In the genomic region with DNA sequence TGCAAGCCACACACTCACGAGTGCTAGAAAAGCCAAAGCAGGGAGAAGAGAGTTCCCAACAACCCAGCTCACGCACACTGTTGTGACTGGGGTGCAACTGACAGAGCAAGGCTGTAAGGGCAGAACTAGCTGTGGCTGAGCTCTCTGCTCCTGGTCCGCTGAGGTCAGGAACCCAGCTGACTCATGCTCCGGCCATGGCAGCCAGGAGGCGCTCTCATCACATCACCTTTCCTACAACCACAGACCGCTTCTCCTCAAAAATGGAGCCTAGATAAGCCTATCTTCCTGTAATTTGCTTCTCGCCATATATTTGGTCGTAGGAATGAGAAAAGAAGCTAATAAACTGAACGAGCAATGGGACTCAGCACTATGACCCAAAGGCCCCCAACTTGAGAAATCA, we compare ENCODE assay signal across 20 mouse cellular contexts. TPM values are rescaled to one million over a fixed set of nuclear protein-coding genes. Genes with fewer than 3 reads are reported as not detected.
A peak's percentile ranks its signal among the peaks of the same experiment; 100 is the strongest.
DNase-seq lines count a peak whose midpoint lies in the region; ATAC-seq and TF ChIP-seq lines count a peak whose summit lies in the region.
"Had no signal": no experiment of that assay in that cellular context is flagged by ENCODE, and none has a peak within 500 bp of the region (broad histone marks: within the 10 kb centered on the region; RNA-seq: fewer than 3 reads in every experiment).

No protein-coding gene starts in this region.

- no peak overlapping the region for H3K4me2 ChIP-seq in intestine, postnatal 0 days (replicated peaks; ENCODE audit: low read depth)
- no peak overlapping the region for H3K4me2 ChIP-seq in intestine, embryonic 15.5 days (replicated peaks)
- H3K4me2 ChIP-seq in lung, postnatal 0 days (replicated peaks; ENCODE audit: low read depth, low read length) = no peak overlapping the region
- H3K4me2 ChIP-seq: embryonic facial prominence, embryonic 13.5 days; hindbrain, embryonic 13.5 days; limb, embryonic 13.5 days; neural tube, embryonic 13.5 days had no signal

- H3K27me3 ChIP-seq in intestine, postnatal 0 days (replicated peaks; ENCODE audit: control insufficient read depth, insufficient read depth, low read length) = no peaks in the 10 kb centered on the region
- H3K27me3 ChIP-seq in intestine, embryonic 15.5 days (replicated peaks) = no peaks in the 10 kb centered on the region
- no peaks in the 10 kb centered on the region for H3K27me3 ChIP-seq in lung, postnatal 0 days (replicated peaks; ENCODE audit: insufficient read depth, low read length)
- H3K27me3 ChIP-seq: CH12.LX; embryonic facial prominence, embryonic 13.5 days; hindbrain, embryonic 13.5 days; limb, embryonic 13.5 days; neural tube, embryonic 13.5 days had no signal

- H3K9ac ChIP-seq in intestine, postnatal 0 days (ENCODE audit: low read depth, low read length) = no peak overlapping the region
- no peak overlapping the region for H3K9ac ChIP-seq in intestine, embryonic 15.5 days
- H3K9ac ChIP-seq in lung, postnatal 0 days (replicated peaks; ENCODE audit: low read depth) = no peak overlapping the region
- H3K9ac ChIP-seq: embryonic facial prominence, embryonic 13.5 days; hindbrain, embryonic 13.5 days; limb, embryonic 13.5 days; neural tube, embryonic 13.5 days had no signal

- H3K36me3 ChIP-seq in intestine, postnatal 0 days (ENCODE audit: control insufficient read depth, insufficient read depth) = peaks cover 78% of the 10 kb centered on the region
- H3K36me3 ChIP-seq in intestine, embryonic 15.5 days = peaks cover 34% of the 10 kb centered on the region
- peaks cover 43% of the 10 kb centered on the region for H3K36me3 ChIP-seq in lung, postnatal 0 days (ENCODE audit: insufficient read depth, low read length)

- TF ChIP-seq CTCF in intestine, postnatal 0 days (IDR thresholded peaks at IDR 0.05; ENCODE audit: low read depth) = peak; percentile 53
- peak; percentile 44 for TF ChIP-seq CTCF in lung, postnatal 0 days (IDR thresholded peaks at IDR 0.05)

- H3K4me3 ChIP-seq in intestine, postnatal 0 days (ENCODE audit: low read depth, low read length) = no peak overlapping the region
- H3K4me3 ChIP-seq in intestine, embryonic 15.5 days (replicated peaks) = no peak overlapping the region
- no peak overlapping the region for H3K4me3 ChIP-seq in lung, postnatal 0 days (ENCODE audit: low read depth, low read length)
- H3K4me3 ChIP-seq: embryonic facial prominence, embryonic 13.5 days; hindbrain, embryonic 13.5 days; limb, embryonic 13.5 days; neural tube, embryonic 13.5 days had no signal

- no peak for TF ChIP-seq EP300 in lung, postnatal 0 days (IDR thresholded peaks at IDR 0.05)

- H3K27ac ChIP-seq in intestine, postnatal 0 days (ENCODE audit: low read depth, low read length) = no peak overlapping the region
- H3K27ac ChIP-seq in intestine, embryonic 15.5 days = no peak overlapping the region
- no peak overlapping the region for H3K27ac ChIP-seq in lung, postnatal 0 days (ENCODE audit: low read length)
- H3K27ac ChIP-seq: embryonic facial prominence, embryonic 13.5 days; hindbrain, embryonic 13.5 days; limb, embryonic 13.5 days; neural tube, embryonic 13.5 days had no signal

- ATAC-seq in intestine, postnatal 0 days = no peak
- ATAC-seq in intestine, embryonic 15.5 days = no peak
- ATAC-seq in lung, postnatal 0 days = no peak
- ATAC-seq: intestine, embryonic 16.5 days had no signal

- no peaks in the 10 kb centered on the region for H3K4me1 ChIP-seq in intestine, postnatal 0 days (replicated peaks; ENCODE audit: control insufficient read depth, insufficient read depth, low read length)
- H3K4me1 ChIP-seq in intestine, embryonic 15.5 days (replicated peaks) = no peaks in the 10 kb centered on the region
- H3K4me1 ChIP-seq in lung, postnatal 0 days (ENCODE audit: insufficient read depth, low read depth, low read length) = no peaks in the 10 kb centered on the region
- H3K4me1 ChIP-seq: embryonic facial prominence, embryonic 13.5 days; hindbrain, embryonic 13.5 days; limb, embryonic 13.5 days; neural tube, embryonic 13.5 days had no signal

- DNase-seq in lung, postnatal 0 days (ENCODE audit: low spot score) = no peak
- no peak for DNase-seq in lung, postnatal 10 days
- DNase-seq in ES-CJ7 (ENCODE audit: low read depth, low spot score) = peak; percentile 38
- peak; percentile 53 for DNase-seq in R1 (ENCODE audit: low read depth, low spot score)
- no peak for DNase-seq in Muller cell, postnatal 12 days (ENCODE audit: inconsistent ontology term)
- DNase-seq in lung, postnatal 36 days = no peak
- DNase-seq: adrenal gland, postnatal 25 days; cerebellum, adult 9-10 months; gastrocnemius, postnatal 25 days; heart, postnatal 10 days; kidney, postnatal 14 days; layer of hippocampus, adult 9-11 months had no signal

- no peaks in the 10 kb centered on the region for H3K9me3 ChIP-seq in intestine, postnatal 0 days (ENCODE audit: control insufficient read depth)
- no peaks in the 10 kb centered on the region for H3K9me3 ChIP-seq in intestine, embryonic 15.5 days
- H3K9me3 ChIP-seq in lung, postnatal 0 days (ENCODE audit: low read length) = no peaks in the 10 kb centered on the region
- H3K9me3 ChIP-seq: embryonic facial prominence, embryonic 13.5 days; hindbrain, embryonic 13.5 days; limb, embryonic 13.5 days; neural tube, embryonic 13.5 days had no signal

- 90% methylated on average over 9 of the region's 9 CpGs for WGBS in intestine, postnatal 0 days
- 92% methylated on average over 9 of the region's 9 CpGs for WGBS in intestine, embryonic 15.5 days
- WGBS in lung, postnatal 0 days = 86% methylated on average over 9 of the region's 9 CpGs

RNA-seq across cellular contexts. Expression of gene Mlh1, which starts 36.9 kb away (rescaled TPM):
- polyA plus RNA-seq in intestine, postnatal 0 days (2015; fragmentation: Nextera tagmentation; extraction: Ambion mirVana) = 11.7 and 12.3 TPM in 2 replicates
- polyA plus RNA-seq in intestine, embryonic 15.5 days (2015; fragmentation: Nextera tagmentation; extraction: Ambion mirVana) = 43.4 and 44.9 TPM in 2 replicates
- 13.1 and 14.2 TPM in 2 replicates for polyA plus RNA-seq in lung, postnatal 0 days (2015; fragmentation: Nextera tagmentation; extraction: Ambion mirVana)

RNA-seq across cellular contexts. Expression of gene Epm2aip1, which starts 37.0 kb away (rescaled TPM):
- polyA plus RNA-seq in intestine, postnatal 0 days (2015; fragmentation: Nextera tagmentation; extraction: Ambion mirVana) = 8.0 TPM in 2 replicates
- 20.5 and 23.5 TPM in 2 replicates for polyA plus RNA-seq in intestine, embryonic 15.5 days (2015; fragmentation: Nextera tagmentation; extraction: Ambion mirVana)
- 10.5 and 11.4 TPM in 2 replicates for polyA plus RNA-seq in lung, postnatal 0 days (2015; fragmentation: Nextera tagmentation; extraction: Ambion mirVana)

Comparison
In these comparisons a context has a peak if more than half of its experiments do, and no peak if none do; other contexts are left out.
1. DNase-seq: peak in ES-CJ7 (single experiment) and R1 (single experiment); none in lung, postnatal 0 days (single experiment), lung, postnatal 10 days (single experiment), Muller cell, postnatal 12 days (single experiment) and lung, postnatal 36 days (single experiment).